Mouse (Mus musculus) cerebellum, postnatal 25 days (tissue): ENCODE measurements at regions not wholly inside any gene's neighbourhood (a gene's known extent, or its start where the extent isn't known, plus 50 kb on each side); places are given as distances from the start of the nearest gene placed in this dataset.
A peak's percentile ranks its signal among the peaks of the same experiment; 100 is the strongest.

Source experiments
- DNase-seq, 2 experiments: peaks; one replicate each; pipeline ENCODE4 v3.0.0; 2021; ENCODE audit warnings: mixed read lengths in 2 of 2

DNA sequence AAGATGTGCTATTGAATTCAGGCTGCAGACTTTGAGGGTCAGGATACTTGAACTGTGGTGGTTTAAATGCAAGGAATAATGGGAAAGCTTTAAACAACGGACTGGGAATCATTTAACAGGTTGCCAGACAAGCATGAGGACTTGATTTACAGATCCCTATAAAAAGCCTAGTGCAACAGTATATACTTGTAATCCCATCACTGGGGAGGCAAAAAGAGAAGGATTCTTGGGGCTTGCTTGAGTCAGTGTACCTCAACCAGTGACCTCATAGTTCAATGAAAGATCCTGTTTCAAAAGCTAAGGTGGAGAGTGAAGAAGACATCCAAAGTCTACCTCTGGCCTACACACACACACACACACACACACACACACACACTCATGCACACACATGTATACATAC lies 99.8 kb downstream of the Lrrn1 start:
- no peak for DNase-seq

DNA sequence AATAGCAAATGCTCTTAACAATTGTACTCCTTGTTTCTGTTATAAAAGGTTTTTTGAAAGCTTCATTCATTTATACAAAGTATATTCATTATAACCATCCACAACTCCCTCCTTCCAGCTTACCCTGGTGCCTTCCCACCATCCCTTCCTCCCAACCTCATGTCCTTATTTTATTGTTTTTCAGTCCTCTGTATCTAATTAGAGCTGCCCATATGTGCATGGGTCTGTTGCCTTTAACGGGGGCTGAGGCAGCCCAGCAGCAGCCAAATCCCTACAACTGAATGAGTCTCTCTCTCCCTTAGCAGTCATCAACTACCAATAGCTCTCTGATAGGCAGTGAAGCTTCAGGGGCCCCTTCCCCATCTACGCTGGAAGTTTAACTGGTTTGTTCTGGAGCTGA lies 116.2 kb downstream of the Lrrn1 start:
- DNase-seq: no peak

DNA sequence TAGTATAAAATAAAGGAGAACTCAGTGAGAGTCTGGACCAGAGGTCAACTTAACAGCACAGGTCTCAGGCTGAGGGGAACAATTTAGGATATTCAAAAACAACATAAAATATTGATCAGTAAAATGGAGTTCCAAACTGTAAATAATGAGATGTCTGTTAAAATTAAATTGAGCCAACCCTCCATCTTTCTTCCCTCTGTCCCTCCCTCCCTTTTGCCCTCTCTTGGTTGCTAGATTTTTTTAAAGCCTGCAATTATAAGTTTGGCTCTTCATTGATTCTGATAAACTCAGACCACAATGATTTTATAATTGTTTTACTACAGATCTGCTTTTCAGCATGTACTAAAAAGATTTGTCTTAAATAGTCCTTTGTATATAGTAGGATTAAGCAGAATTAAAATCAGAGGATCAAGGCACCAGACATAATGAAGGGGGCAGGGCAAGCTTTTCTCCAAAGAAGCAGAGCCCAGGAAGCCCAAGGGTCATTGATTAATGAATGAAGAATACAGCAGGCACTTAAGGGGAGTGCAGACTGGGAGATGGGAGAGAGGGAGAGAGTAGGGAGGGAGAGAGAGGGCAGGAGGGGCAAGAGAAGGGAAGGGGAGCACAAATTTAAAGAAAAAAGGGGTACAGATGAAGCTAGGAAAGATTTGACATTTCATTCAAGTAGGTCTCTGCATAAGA lies 124.4 kb downstream of the Lrrn1 start:
- no peak for DNase-seq

DNA sequence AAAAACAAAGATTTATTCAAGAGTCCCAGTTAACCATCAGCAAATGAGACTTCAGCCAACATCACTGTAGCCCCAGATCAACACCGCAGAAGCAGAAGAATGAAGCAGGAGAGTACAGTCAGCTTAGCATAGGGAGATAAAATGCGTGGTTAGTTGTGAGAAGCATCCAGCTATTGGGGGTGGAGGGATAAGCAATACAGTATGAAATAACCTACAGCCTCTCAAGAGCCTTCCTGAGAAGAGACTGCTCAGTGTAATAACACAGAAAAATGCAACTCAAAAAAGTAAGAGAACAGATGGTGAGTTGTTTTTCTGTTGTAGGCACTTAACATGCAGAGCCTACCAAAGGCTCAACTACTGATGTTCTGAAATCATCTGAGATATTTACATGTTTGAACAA lies 128.2 kb downstream of the Lrrn1 start:
- DNase-seq: no peak

DNA sequence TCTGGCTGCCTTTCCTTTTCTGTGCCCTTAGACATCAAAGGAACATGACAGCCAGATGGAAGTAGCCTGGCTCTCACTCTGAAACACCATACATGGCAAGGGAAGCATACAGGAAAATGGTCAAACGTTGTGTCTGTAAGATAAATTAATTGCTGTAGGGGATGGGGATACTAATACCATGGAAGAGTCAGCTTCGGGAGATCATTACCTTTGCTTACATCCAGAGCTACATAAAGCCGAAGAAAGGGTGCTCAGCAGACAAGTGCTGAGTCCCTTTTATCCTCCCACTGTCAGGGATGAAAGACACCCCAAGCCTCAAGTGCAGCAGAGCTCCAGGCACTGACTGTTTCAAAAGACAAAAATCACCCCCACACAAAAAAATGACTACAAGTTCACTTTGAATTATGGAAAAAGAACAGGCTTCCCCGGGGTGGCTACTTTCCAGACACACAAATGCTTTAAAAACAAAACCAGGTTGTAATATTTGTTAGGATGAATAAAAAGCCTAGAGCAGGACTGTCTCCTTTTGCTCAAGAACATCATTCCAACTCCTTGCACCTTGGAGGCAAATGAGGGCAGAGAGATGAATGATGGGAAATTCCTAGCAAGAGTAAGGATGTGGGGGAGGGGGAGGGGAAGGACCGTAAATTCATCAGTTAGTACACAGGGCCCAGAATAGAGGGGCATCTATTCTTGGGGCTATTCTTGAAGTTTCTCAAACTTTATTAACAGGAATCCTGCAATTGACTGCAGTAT lies 131.6 kb downstream of the Lrrn1 start:
- no peak for DNase-seq

DNA sequence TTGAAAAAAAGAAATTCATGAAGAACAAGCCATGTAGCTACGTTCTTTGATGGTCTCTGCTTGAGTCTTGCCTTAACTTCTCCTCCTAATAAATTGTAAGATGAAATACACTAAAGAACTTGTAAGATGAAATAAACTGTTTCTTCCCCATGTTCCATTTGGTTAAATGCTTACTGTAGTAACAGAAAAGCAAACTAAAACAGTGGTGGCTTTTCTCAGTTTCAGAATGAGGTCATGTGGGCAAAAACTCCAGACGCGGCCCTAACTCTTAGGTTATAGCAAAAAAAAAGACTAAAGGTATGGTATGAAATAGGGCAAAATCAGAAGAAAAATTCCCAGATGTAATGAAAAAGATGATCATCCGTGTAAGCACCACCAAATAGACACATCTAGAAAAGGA lies 169.7 kb downstream of the Lrrn1 start:
- DNase-seq: no peak

- DNase-seq: no peak
These were observed 178.6 kb downstream of the Lrrn1 start for GRCm38 (mm10) chr6:107708185-107708584.

DNA sequence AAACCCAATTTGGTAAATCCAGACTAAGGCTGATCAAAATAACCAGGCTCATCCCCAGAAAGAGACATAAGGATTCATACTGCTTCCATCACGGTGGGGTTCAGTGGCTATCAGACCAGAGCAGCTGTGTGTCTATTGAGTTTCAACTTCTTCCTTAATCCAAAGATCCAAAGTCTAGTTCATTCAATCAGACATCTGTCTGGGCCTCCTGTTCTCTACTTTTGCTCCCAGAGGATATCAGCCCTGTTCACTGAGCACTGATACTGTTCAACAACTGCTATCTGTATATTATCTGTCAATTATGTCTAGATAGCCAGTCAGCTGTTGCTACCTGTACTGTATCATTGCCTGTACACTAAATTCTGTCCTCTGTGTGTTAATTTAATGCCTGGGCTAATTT lies 179.0 kb downstream of the Lrrn1 start:
- no peak for DNase-seq

- DNase-seq: peak; percentile 47 to 69
These were observed 180.8 kb downstream of the Lrrn1 start for GRCm38 (mm10) chr6:107710360-107710759.

DNA sequence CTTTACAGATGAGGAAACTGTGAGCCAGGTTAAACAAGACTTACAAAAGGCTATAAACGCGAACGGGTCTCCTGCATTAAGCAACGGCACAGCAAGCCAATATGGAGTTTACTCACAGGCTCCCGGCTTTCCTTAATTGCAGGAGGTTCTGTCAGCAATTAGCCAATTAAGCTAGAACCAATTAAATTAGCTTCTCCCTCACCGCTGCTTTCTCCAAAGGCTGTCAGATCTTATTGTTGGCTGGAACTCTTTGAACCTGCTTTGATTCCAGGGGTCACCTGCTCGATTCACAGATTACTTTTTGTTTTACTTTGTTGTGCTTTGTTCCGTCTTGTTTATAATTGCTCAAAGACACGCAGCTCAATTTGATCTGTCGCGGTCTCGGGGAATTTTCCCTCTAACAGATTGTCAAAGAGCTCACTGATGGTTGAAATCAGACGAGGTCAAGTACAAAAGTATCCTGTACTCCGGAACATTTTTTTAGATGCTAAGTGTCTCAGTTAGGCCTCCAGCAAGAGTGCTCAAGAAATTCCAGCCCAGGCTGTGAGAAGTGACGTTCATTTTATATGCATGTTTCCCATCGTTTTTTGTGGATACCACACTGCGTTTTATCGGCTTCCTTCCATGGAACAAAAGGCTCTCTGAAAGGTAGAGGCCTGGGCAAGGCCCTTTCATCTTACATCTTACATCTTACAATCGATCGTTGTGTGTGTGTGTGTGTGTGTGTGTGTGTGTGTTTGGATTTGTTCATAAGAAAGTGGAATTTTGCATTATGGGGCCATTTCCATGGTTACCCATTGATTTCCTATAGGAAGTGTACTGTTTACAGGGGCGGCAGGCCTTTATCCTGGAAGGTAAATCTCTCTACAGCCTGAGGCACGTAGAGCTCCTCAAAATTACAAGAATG lies 181.9 kb downstream of the Lrrn1 start:
- no peak for DNase-seq

GRCm38 (mm10) chr6:107713051-107713450 lies 183.5 kb downstream of the Lrrn1 start:
- no peak for DNase-seq

- no peak for DNase-seq
These were observed 187.6 kb downstream of the Lrrn1 start for GRCm38 (mm10) chr6:107717194-107717593.

DNA sequence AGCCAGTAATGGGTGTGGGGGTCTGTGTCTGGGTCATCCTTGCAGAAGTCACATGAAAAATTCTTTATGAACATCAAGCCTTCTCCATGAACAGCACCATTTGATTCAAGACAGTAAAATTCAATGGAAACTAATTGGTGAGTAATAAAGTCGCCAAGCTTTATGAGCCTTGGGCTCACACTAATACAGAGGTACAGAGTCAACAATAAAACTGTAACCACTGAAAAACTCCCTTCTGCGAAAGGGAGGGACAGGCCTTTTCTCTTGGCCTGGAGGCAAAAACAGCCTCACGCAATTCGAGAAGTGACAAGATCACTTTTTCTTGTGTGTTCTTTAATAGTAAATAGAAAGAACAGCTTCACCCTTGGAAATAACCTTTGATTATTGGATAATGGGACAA lies 200.7 kb downstream of the Lrrn1 start:
- DNase-seq: no peak

DNA sequence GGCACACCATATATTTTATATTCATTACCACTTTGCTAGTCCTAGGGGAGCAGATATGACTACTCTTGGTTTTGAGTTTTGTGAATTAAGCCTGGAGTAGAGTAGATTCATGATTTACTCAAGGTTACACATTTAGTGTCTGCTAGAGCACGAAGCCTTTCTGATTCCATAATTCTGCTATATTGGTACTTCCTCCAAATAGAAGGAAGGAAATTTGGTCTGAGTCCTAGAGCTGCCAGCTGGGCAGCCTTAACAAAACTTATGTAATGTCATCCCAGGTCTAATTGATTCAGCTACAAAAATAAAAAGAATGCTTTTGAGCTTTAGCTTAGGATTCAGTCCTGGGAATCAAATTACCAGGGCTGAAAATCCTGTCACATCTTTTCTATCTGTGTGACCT lies 205.2 kb downstream of the Lrrn1 start:
- no peak for DNase-seq

- no peak for DNase-seq
These were observed 219.7 kb downstream of the Lrrn1 start for GRCm38 (mm10) chr6:107749111-107749736.

DNA sequence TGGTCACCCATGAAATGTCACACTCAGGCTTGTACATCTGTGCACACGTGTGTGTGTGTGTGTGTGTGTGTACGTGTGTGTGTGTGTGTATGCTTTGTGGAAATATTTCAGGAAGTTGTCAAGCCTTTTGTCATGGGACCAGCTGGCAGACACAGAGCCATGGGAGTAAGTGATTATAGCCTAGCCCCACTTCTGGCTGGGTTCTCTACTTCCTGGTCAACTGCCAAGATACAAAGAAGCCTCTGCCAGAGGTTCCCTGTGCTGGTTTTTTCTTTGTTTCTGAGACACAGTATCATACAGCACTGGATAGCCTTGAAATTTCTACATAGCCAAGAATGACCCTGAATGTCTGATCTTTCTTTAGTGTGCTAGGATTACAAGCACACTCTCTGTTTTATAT lies 220.2 kb downstream of the Lrrn1 start:
- no peak for DNase-seq

- DNase-seq: no peak
These were observed 222.6 kb downstream of the Lrrn1 start for GRCm38 (mm10) chr6:107752156-107752555.

- no peak for DNase-seq
These were observed 225.6 kb downstream of the Lrrn1 start for GRCm38 (mm10) chr6:107755158-107755557.

DNA sequence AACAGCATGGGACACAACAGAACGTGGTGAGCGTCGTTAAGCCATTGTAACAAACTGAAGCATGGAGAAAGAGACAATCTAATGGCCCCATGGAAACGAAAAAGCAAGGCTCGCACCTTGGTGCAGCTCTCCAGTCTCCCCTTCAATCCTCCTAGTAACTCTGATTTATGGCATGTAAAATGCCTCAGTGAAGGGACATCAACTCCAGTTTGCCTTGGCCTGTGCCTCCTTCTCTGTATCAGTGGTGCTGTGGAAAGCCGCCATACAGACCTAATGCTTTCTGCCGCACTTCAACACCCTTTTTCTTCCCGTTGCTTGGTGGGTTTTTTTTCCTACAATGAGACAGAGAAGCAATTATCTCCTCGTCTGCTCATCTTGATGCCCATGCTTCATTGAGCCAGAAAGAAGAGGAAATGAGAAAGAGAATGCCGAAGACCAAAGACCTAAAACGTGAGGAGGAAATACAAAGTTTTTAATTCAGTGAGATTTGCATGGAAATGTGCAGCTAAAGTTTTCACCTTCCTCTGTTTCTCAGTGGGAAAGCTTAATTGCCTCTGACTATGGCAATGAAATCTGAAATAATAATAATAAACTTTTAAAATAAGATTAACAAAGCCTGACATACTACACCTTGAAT lies 241.4 kb downstream of the Lrrn1 start:
- DNase-seq: no peak

- DNase-seq: no peak
These were observed 255.4 kb downstream of the Lrrn1 start for GRCm38 (mm10) chr6:107784998-107785397.

GRCm38 (mm10) chr6:107788224-107788893 lies 258.8 kb downstream of the Lrrn1 start:
- DNase-seq: no peak

- no peak for DNase-seq
These were observed 267.0 kb upstream of the Setmar start for GRCm38 (mm10) chr6:107797845-107798244.
